Mouse (Mus musculus) midbrain, embryonic 12.5 days (tissue): ENCODE measurements around the gene Nceh1. TPM values are rescaled to one million over a fixed set of nuclear protein-coding genes. Genes with fewer than 3 reads are reported as not detected.

Experiments used
- ATAC-seq: fragments of 200-750 bp; cut with Nextera tagmentation; 2 replicates; pipeline ENCODE4 v1.8.0; 2017; ENCODE audit warnings: low read depth, moderate TSS enrichment, moderate library complexity; ENCODE audit not compliant: low FRiP score
- H3K27ac ChIP-seq: fragments of 300-500 bp; sonication (generic); replicated peaks from 2 replicates; pipeline ENCODE4 v1.5.1; 2016; ENCODE audit warnings: mild to moderate bottlenecking
- H3K27me3 ChIP-seq: fragments of 300-500 bp; sonication (generic); 2 replicates; pipeline ENCODE4 v1.6.1; 2016; ENCODE audit warnings: mild to moderate bottlenecking
- H3K36me3 ChIP-seq: fragments of 300-500 bp; sonication (generic); 2 replicates; pipeline ENCODE4 v1.6.1; 2016
- H3K4me1 ChIP-seq: fragments of 300-500 bp; sonication (generic); 2 replicates; pipeline ENCODE4 v1.6.1; 2016
- H3K4me2 ChIP-seq: fragments of 300-500 bp; sonication (generic); replicated peaks from 2 replicates; pipeline ENCODE4 v1.6.1; 2016; ENCODE audit warnings: mild to moderate bottlenecking, moderate library complexity
- H3K4me3 ChIP-seq: fragments of 300-500 bp; sonication (generic); 2 replicates; pipeline ENCODE4 v1.5.1; 2016; ENCODE audit warnings: mild to moderate bottlenecking
- H3K9ac ChIP-seq: fragments of 300-500 bp; sonication (generic); replicated peaks from 2 replicates; pipeline ENCODE4 v1.6.1; 2016; ENCODE audit warnings: mild to moderate bottlenecking, moderate library complexity
- H3K9me3 ChIP-seq: fragments of 300-500 bp; sonication (generic); 2 replicates; pipeline ENCODE4 v1.6.1; 2016; ENCODE audit warnings: mild to moderate bottlenecking
- WGBS: fragments of 180-500 bp; shearing (Covaris S2); methylation state at CpG from one replicate; pipeline ENCODE4 v1.1.7; 2016; 5-methylcytosine and 5-hydroxymethylcytosine counted together
- polyA plus RNA-seq: library from polyadenylated mRNA; unstranded; fragments of >200 nt; fragmentation: Nextera tagmentation; extraction: Ambion mirVana; gene quantifications from 2 replicates; pipeline ENCODE4 v1.2.1, GENCODE M21; 2016

The Nceh1 gene
- polyA plus RNA-seq, result 3.6 and 5.0 TPM in 2 replicates

DNA sequence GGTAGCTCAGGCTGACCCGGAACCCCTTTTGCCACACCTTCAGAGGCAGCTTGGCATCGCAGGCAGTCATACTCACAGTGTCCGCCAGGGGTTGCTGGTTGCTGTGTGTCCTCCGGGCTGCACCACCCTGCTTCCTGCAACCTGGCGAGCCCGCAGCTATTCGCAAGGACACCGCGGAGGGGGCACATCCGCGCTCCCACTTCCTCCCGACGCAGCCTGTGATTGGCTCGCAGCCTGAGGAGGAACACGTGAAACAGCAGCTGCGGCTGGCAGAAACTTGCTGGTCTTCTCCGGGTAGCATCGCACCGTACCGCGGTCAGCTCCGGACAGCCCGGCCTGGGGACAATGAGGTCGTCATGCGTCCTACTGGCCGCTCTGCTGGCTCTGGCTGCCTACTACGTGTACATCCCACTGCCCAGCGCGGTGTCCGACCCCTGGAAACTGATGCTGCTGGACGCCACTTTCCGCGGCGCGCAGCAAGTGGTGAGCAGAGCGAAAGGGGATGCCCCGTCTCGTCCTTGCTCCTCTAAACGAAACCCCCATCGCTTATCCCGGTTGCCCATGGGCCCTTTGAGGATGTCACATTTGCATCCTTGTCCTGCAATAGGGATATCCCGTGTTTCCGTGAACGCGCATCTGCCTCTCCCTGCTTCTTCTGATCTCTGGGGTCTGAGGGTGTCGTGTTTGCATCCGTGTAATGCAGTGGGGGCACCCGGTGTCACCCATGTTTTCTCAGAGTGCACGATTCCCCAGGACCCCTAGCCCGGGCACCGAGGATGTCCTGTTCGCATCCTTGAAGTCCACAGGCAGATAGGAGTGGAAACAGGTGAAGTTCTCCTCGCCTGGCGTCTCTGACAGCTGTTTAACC lies at the start of gene Nceh1:
Gene Nceh1 (plus strand): TSS at position 233 of the 868 bp plus-strand sequence.
- H3K4me1 ChIP-seq, result peaks cover 9% of the 10 kb centered on the region
- H3K4me3 ChIP-seq, result peak within 1 kb of the TSS; percentile 72
- 1% methylated on average over 54 of the region's 54 CpGs for WGBS
- no peaks in the 10 kb centered on the region for H3K9me3 ChIP-seq
- H3K4me2 ChIP-seq, result peak within 1 kb of the TSS; percentile 93
- H3K9ac ChIP-seq, result peak within 1 kb of the TSS; percentile 59
- H3K27me3 ChIP-seq, result no peaks in the 10 kb centered on the region
- H3K27ac ChIP-seq, result no peak within 1 kb of the TSS
- ATAC-seq, result peak; percentile 100
- no peaks in the 10 kb centered on the region for H3K36me3 ChIP-seq

- Histone ChIP-seq H3K36me3 (peaks cover 71% of the 10 kb centered on the region), H3K4me3 (no peak overlapping the region), H3K9me3 (no peaks in the 10 kb centered on the region), H3K4me1 (no peaks in the 10 kb centered on the region), H3K4me2 (no peak overlapping the region), H3K9ac (no peak overlapping the region), H3K27me3 (no peaks in the 10 kb centered on the region), H3K27ac (no peak overlapping the region)
- no peak for ATAC-seq
- 89% methylated on average over 8 of the region's 8 CpGs for WGBS
Measured at GRCm38 (mm10) chr3:27140101-27140500, 42.7 kb upstream of the Nceh1 start.

GRCm38 (mm10) chr3:27143570-27143969 lies 39.2 kb upstream of the Nceh1 start:
- no peak for ATAC-seq
- Histone ChIP-seq H3K27me3 (no peaks in the 10 kb centered on the region), H3K4me3 (no peak overlapping the region), H3K36me3 (peaks cover 60% of the 10 kb centered on the region), H3K4me2 (no peak overlapping the region), H3K9me3 (no peaks in the 10 kb centered on the region), H3K4me1 (no peaks in the 10 kb centered on the region), H3K9ac (no peak overlapping the region), H3K27ac (no peak overlapping the region)
- 92% methylated on average over 7 of the region's 7 CpGs for WGBS

DNA sequence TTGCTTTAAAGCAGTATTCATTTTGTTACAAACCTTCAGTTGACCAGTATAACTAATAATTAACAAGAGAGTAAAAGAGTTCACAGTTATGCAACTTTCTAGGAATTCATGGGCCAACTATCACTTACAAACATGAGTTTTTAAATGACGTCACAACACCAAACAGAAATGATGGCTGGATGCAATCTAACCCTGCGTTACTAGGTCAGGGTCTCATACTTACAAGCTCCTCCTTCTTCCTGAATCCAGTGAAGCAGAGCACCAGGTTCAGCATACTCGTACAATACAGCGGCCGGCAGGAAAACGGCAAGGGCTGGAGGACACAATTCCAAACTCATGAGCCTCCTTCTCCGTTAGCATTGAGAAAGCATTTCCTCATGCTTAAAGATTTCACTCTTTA lies 37.0 kb upstream of the Nceh1 start:
- Histone ChIP-seq H3K9ac (no peak overlapping the region), H3K4me2 (no peak overlapping the region), H3K36me3 (peaks cover 55% of the 10 kb centered on the region), H3K27ac (no peak overlapping the region), H3K4me1 (no peaks in the 10 kb centered on the region), H3K4me3 (no peak overlapping the region), H3K27me3 (no peaks in the 10 kb centered on the region), H3K9me3 (no peaks in the 10 kb centered on the region)
- 95% methylated on average over 7 of the region's 7 CpGs for WGBS
- ATAC-seq, result no peak

DNA sequence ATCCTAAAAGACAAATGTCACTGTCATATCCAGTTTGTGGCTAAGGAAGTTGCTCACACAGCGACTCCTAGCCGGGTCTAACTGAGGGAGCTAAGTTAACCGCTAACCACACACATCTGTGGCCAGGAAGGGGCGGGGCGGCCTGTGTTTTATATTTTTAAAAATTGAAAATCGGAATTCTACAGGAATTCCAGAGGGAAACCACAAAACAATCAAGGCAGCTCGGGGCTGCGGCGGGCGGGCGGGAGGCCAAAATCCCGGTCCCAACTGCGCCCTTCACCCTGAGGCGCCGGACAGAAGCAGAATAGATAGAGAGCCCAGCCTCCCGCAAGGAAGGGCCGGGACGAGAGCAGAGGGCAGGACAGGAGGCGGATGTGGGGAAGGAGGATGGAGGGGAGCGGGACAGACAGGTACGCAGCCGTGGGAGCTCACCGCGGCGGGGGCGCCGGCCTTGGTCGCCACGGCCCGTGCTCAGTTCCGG lies 29.5 kb upstream of the Nceh1 start:
- Histone ChIP-seq H3K27ac (peak overlapping the region; percentile 63), H3K36me3 (peaks cover 14% of the 10 kb centered on the region), H3K4me3 (peak overlapping the region; percentile 90), H3K27me3 (no peaks in the 10 kb centered on the region), H3K4me1 (peaks cover 30% of the 10 kb centered on the region), H3K9ac (peak overlapping the region; percentile 74), H3K9me3 (no peaks in the 10 kb centered on the region), H3K4me2 (peak overlapping the region; percentile 64)
- WGBS, result under 1% methylated on average over 27 of the region's 31 CpGs
- ATAC-seq, result peak; percentile 65

DNA sequence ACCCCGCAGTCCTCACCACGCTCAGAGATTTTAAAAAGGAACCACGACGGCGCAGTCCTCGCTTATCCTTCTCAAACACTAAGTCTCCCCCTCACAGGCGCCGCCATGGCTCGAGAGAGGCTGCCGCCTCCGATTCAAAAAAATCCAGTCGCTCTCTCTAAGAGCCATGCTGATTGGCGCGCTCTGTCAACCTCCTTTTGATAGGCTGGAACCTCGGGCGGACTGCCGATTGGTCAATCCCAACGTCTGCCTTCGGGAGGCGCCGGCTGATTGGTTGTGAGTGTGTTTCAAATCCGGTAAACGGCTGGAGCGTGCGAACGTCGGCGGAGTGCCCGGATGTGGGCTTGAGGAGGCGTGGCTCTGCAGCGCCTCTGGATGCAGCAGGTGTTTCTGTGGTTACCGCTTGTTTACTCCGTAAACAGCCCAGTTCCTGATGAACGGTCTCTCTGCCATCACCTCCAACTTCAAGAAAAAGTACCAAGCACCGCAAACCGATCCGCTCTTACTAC lies 29.0 kb upstream of the Nceh1 start, which contains the start of gene Ect2:
Gene Ect2 (minus strand): TSS at position 178 of the 509 bp plus-strand sequence.
- H3K9ac ChIP-seq, result peak within 1 kb of the TSS; percentile 74
- H3K4me3 ChIP-seq, result peak within 1 kb of the TSS; percentile 90
- no peaks in the 10 kb centered on the region for H3K27me3 ChIP-seq
- peak within 1 kb of the TSS; percentile 63 for H3K27ac ChIP-seq
- peaks cover 10% of the 10 kb centered on the region; the same call in 1 of the 2 replicates for H3K36me3 ChIP-seq
- under 1% methylated on average over 37 of the region's 37 CpGs for WGBS
- ATAC-seq, result peak; percentile 100
- peaks cover 30% of the 10 kb centered on the region for H3K4me1 ChIP-seq
- peak within 1 kb of the TSS; percentile 64 for H3K4me2 ChIP-seq
- no peaks in the 10 kb centered on the region for H3K9me3 ChIP-seq

DNA sequence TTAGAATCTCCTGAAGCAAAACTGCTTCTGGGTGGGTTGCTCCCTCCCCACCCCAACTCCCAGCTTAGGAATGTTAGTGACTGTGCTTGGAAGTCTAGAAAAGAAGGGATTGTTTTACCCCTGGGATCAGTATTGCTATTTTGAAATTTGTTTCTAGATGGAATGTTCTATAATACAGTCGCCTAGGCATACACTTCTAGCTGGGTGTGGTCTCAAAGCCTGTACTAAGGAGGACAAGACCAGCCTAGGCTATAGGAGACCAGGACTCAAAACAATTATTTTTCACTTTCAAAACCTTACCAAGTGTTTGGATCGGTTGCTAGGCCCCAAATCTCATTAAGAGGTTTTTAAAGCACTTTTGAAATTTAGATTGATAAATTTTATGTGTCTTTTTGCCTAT lies 28.5 kb upstream of the Nceh1 start:
- no peak overlapping the region; the same call in 1 of the 2 replicates for H3K9ac ChIP-seq
- peaks cover 30% of the 10 kb centered on the region for H3K4me1 ChIP-seq
- peak overlapping the region; percentile 90 for H3K4me3 ChIP-seq
- WGBS, result 63% methylated on average over 2 of the region's 2 CpGs
- no peaks in the 10 kb centered on the region for H3K27me3 ChIP-seq
- H3K4me2 ChIP-seq, result peak overlapping the region; percentile 50
- peak; percentile 31 for ATAC-seq
- H3K9me3 ChIP-seq, result no peaks in the 10 kb centered on the region
- no peak overlapping the region for H3K27ac ChIP-seq
- H3K36me3 ChIP-seq, result peaks cover 7% of the 10 kb centered on the region; the same call in 1 of the 2 replicates

GRCm38 (mm10) chr3:27155051-27155855 lies 27.5 kb upstream of the Nceh1 start:
- Histone ChIP-seq H3K27ac (peak overlapping the region; percentile 15; the same call in 1 of the 2 replicates), H3K4me3 (no peak overlapping the region), H3K9me3 (no peaks in the 10 kb centered on the region), H3K4me1 (peaks cover 30% of the 10 kb centered on the region), H3K9ac (no peak overlapping the region), H3K27me3 (no peaks in the 10 kb centered on the region), H3K36me3 (no peaks in the 10 kb centered on the region), H3K4me2 (no peak overlapping the region)
- ATAC-seq, result no peak
- WGBS, result 13% methylated on average over 6 of the region's 6 CpGs

GRCm38 (mm10) chr3:27155856-27156593 lies 26.7 kb upstream of the Nceh1 start:
- no peaks in the 10 kb centered on the region for H3K27me3 ChIP-seq
- WGBS, result 74% methylated on average over 9 of the region's 9 CpGs
- H3K4me2 ChIP-seq, result no peak overlapping the region
- ATAC-seq, result no peak
- no peaks in the 10 kb centered on the region for H3K9me3 ChIP-seq
- no peak overlapping the region for H3K9ac ChIP-seq
- H3K4me3 ChIP-seq, result no peak overlapping the region
- no peak overlapping the region for H3K27ac ChIP-seq
- H3K36me3 ChIP-seq, result no peaks in the 10 kb centered on the region
- peaks cover 29% of the 10 kb centered on the region for H3K4me1 ChIP-seq

DNA sequence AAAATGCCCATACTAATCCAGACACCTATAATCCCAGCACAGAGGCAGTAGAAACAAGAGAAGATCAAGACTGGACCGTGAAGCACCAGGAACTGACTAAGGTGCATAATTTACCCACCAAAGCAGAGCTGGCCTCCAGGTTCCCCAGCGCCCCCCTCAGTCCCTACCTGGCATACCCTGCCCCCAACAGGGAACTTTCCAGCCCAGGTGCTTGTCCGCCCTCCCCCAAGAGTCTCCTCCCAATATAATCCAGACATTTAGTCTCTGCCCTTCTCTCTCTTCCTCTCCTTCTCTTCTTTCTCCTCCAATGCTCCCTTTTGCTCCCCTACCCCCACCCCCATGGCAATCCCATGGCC lies 26.2 kb upstream of the Nceh1 start:
- Histone ChIP-seq H3K4me2 (no peak overlapping the region), H3K9ac (no peak overlapping the region), H3K36me3 (no peaks in the 10 kb centered on the region), H3K4me3 (no peak overlapping the region), H3K9me3 (no peaks in the 10 kb centered on the region), H3K27ac (no peak overlapping the region), H3K4me1 (peaks cover 24% of the 10 kb centered on the region), H3K27me3 (no peaks in the 10 kb centered on the region)
- ATAC-seq, result no peak
- WGBS, result 67% methylated on average over 3 of the region's 3 CpGs

- no peaks in the 10 kb centered on the region for H3K27me3 ChIP-seq
- 64% methylated on average over 4 of the region's 4 CpGs for WGBS
- no peak overlapping the region for H3K4me2 ChIP-seq
- no peak overlapping the region for H3K4me3 ChIP-seq
- no peaks in the 10 kb centered on the region for H3K36me3 ChIP-seq
- no peak for ATAC-seq
- no peak overlapping the region for H3K9ac ChIP-seq
- H3K27ac ChIP-seq, result no peak overlapping the region
- H3K4me1 ChIP-seq, result peaks cover 12% of the 10 kb centered on the region; the same call in 1 of the 2 replicates
- no peaks in the 10 kb centered on the region for H3K9me3 ChIP-seq
Measured at GRCm38 (mm10) chr3:27158910-27159309, 23.9 kb upstream of the Nceh1 start.
